Mouse (Mus musculus) heart, postnatal 0 days (tissue): ENCODE results near the gene Atxn2.

Source experiments
- CTCF ChIP-seq: IDR thresholded peaks from 2 replicates; pipeline ENCODE4 v1.5.1; 2016; ENCODE audit warnings: antibody characterized with exemption, control low read depth, low read depth
- EP300 ChIP-seq: IDR thresholded peaks from 2 replicates; pipeline ENCODE4 v1.6.1; 2016; ENCODE audit warnings: antibody characterized with exemption, low read depth

- no peak for TF ChIP-seq CTCF
- TF ChIP-seq EP300 = no peak
Observed at GRCm38 (mm10) chr5:121778485-121779119, 67.5 kb downstream of the Atxn2 start.
